Mouse (Mus musculus) megakaryocyte, embryonic 14.5 days (primary cell): Measurements from ENCODE around the gene Oaz1.

Source experiments
- FLI1 ChIP-seq: IDR thresholded peaks from 2 replicates; pipeline ENCODE4 v1.6.1; 2012; ENCODE audit warnings: low read length, inconsistent platforms, mixed read lengths
- GATA1 ChIP-seq: IDR thresholded peaks from 3 replicates; pipeline ENCODE4 v1.6.1; 2012; ENCODE audit warnings: mixed read lengths, low read length, inconsistent platforms, borderline replicate concordance

- TF ChIP-seq GATA1, result no peak
- TF ChIP-seq FLI1, result no peak
Observed at GRCm38 (mm10) chr10:80787517-80787916, 38.9 kb upstream of the Oaz1 start.
